Mouse (Mus musculus) heart, adult 8-10 months (tissue): ENCODE results near the gene Diaph2. TPM values are rescaled to one million over a fixed set of nuclear protein-coding genes. Genes with fewer than 3 reads are reported as not detected.

Source experiments
- DNase-seq: peaks from one replicate; pipeline ENCODE4 v3.0.0; 2022; ENCODE audit warnings: low spot score
- total RNA-seq, 4 experiments: library from RNA; stranded (reverse); gene quantifications; 2 replicates each; pipeline ENCODE4 v1.2.4; 2022

The Diaph2 gene
- total RNA-seq, 4 experiments from 2014 or later: 10.9 to 14.8 (median 11.0) TPM

- no peak for DNase-seq
Measured at GRCm38 (mm10) chrX:130287032-130287431, 537.5 kb downstream of the Diaph2 start.

- no peak for DNase-seq
Measured at GRCm38 (mm10) chrX:130289775-130290174, 540.2 kb downstream of the Diaph2 start.

DNA sequence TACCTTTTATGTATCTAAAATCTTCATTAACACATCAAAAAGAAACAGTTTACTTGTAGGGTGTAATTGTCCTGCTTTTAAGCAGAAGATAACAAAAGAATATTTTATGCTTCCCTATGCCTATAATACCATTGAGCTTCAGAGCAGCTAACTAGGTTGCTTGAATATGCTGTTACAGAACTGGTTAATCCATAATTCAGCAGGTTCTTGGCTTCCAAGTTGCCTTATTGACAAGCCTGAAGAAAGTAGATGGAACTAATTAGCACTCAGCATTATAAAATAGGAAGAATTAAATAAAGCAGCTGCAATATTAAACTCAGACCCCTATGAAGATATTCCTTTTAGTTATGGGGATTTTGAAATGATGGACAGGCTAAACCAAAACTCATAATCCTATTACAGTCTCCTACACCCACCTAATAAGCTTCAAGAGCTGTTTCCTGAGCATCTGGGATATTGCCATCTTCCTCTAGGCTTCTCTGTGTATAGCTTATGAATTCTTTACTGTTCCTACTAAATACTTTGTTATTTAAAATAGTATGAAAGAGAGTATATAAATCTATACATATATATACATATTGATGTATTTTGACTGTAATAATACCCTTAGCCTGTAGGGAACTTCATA is 601.4 kb downstream of the Diaph2 start:
- DNase-seq: no peak

DNA sequence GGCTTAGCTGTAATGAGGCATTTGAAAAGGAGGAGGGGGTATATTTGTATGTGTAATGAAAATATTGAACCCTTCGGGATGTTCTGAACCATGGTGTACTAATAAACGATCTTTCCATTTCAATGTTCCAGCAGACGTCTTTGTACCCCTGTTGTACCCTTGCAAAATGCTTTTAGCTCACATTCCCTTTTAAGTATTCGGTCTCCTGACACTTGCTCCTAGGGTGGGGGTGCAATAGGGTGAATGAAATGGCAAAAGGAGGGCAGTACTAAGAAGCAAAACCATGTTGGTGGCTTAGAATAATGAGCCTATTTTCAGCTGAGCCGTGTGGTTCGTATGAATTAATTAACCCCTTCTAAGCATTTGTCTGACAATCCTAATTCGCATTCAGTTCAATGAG is 601.9 kb downstream of the Diaph2 start:
- DNase-seq: no peak

GRCm38 (mm10) chrX:130393508-130394145 is 644.1 kb downstream of the Diaph2 start:
- no peak for DNase-seq

- peak; percentile 9 for DNase-seq
Measured at GRCm38 (mm10) chrX:130403214-130403613, 653.7 kb downstream of the Diaph2 start.

DNA sequence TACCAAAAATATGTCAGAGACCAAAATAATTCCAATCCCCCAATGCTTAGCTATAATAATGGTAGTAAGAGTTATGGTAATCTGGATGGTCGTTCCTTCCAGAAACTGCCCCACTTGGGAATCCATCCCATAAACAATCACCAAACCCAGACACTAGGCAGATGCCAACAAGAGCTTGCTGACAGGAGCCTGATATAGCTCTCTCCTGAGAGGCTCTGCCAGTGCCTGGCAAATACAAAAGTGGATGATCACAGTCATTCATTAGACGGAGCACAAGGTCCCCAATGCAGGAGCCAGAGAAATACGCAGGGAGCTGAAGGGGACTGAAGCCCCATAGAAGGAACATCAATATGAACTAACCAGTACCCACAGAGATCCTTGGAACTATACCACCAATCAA is 657.9 kb downstream of the Diaph2 start:
- DNase-seq: peak; percentile 16

DNA sequence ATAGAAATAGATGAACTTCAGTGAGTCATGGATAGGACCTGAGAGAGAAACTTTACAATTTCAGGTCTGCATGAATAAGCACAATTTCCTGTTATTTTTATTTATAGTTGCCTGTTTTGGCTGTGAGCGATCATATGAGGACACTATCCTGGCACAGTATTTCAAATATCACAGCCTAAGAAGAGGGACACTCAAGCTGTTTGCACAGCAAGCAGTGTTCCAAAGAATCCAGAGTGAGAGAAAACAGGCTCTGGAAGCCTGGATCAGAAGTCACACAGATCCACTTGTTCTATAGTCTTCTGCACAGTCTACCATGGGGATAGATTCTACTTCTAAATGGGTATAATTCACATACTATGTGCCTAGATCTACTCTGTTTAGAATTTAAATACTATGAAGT is 659.4 kb downstream of the Diaph2 start:
- DNase-seq: peak; percentile 13

- DNase-seq: no peak
Measured at GRCm38 (mm10) chrX:130423134-130423533, 673.6 kb downstream of the Diaph2 start.

DNA sequence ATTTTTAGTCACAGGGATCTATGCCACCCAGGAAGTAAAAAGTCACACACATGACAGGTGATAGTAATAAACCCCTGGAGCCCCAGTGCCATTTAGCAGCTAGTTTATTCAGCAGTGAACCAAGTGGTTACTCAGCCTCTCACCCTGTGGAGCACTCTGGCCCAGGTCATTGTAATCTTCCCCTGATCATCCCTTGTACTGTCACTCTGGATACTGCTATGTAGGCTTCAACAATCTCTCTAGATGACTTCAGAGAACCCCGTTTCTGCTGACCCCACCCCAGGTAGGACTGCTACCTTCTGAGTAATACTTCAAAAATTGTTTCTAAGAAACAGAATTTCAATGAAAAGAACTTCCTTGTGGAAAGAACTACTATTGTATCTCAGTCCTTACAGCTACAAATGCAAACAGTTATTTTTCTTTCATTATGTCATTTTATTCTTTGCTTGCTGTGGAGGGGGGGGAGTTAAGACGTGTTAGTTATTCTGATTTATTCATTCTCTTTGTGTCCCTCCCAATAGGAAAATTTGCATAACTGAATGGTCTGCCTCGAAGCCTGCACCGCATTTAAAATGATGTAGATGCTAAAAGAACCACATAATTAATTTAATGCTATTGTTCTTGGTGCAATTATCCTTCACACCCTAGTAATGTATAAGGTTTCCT is 702.4 kb downstream of the Diaph2 start:
- DNase-seq: no peak

DNA sequence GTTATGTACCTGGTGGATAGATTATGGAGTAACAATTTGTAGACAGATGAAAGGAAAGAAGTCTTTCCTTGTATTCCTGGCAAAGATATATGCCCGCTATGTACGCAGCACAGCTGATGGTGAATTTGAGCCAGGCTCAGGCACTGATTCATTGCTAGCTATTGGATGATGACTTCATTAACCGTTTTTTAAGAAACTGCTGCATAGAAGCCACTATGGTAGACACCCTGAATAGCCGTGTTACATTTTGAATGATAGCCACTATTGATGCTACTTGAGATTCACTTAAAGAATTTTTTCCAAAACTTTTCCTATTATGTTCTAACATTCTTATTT is 702.9 kb downstream of the Diaph2 start:
- DNase-seq: no peak

DNA sequence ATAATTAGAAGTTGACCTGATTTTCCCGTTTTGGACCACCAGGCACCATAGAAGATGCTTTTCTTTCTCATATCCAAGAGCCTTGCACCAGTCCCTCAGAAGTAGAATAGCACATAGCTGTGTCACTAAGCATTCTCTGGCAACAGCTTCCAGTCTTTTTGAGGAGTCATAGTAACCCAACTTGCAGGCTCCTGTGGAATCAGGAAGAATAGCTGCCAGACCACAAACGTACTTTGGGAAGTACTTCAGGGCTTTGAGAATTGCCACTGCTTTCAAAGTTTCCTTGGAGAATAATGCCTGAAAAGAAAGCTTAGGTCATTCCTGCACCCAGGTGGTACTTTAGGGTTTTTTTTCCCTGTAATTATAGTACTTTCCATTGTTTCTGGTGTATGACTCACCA is 723.6 kb downstream of the Diaph2 start:
- no peak for DNase-seq

GRCm38 (mm10) chrX:130480877-130481276 is 731.3 kb downstream of the Diaph2 start:
- DNase-seq: no peak

GRCm38 (mm10) chrX:130502680-130503464 is 753.3 kb downstream of the Diaph2 start:
- DNase-seq: no peak

DNA sequence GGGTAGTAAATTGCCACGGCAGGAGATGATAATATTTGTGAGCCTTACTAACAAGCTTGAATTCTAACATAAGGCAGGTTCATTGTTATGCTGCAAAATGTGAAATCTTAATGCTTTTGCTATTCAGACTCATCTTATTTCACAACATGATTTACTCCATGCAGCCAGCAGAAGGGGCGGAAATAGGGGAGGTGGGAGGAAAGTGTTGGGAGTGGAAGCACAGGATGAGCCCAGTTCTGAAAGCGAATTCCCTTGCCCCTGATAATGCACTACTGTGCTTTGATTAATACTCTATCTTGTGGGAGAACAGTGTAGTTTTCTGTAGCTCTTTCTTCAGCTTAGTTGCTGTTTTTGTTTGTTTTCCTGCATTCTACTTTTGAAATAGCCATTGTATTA is 753.9 kb downstream of the Diaph2 start:
- no peak for DNase-seq

DNA sequence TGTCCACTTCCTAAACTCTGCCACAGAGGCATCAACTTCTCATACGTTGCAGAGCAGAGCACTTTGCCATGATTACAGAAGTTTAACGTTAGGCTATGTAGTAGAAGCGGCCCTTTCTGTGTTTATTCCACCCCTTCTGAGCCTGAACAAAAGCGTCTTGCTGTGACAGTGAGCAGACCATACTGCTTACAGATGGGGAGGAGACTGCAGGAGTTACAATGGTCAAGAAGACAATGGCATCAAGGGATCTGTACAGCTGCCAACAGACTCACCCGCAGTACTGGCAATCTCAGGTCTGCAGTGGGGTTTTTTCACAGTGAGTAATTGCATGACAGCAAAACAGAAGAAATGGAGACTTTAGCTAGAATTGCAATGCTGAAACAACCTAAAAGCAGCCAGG is 756.1 kb downstream of the Diaph2 start:
- no peak for DNase-seq
